Mouse (Mus musculus): ENCODE results near the gene Mrpl1. TPM values are rescaled to one million over a fixed set of nuclear protein-coding genes. Genes with fewer than 3 reads are reported as not detected.

The Mrpl1 gene
- polyA plus RNA-seq, 1 experiment from 2014 or later = 16.3 TPM

- H3K4me1 ChIP-seq (ENCODE audit: control insufficient read depth, insufficient read depth, low read depth, low read length) = no peaks in the 10 kb centered on the region
- H3K36me3 ChIP-seq (ENCODE audit: control insufficient read depth, insufficient read depth, low read length) = peaks cover 5% of the 10 kb centered on the region
- no peak overlapping the region for H3K27ac ChIP-seq (ENCODE audit: low read depth, low read length)
- H3K9ac ChIP-seq (ENCODE audit: low read depth, low read length) = no peak overlapping the region
- H3K9me3 ChIP-seq (ENCODE audit: control insufficient read depth, low read length) = no peaks in the 10 kb centered on the region
- ATAC-seq = no peak
- 88% methylated on average over 5 of the region's 5 CpGs for WGBS
- H3K4me3 ChIP-seq (ENCODE audit: low read length) = no peak overlapping the region
- H3K4me2 ChIP-seq (ENCODE audit: low read length) = no peak overlapping the region
- H3K27me3 ChIP-seq (replicated peaks; ENCODE audit: control insufficient read depth, insufficient read depth, low read length) = no peaks in the 10 kb centered on the region
These were observed 48.9 kb downstream of the Mrpl1 start for GRCm38 (mm10) chr5:96258210-96258609.

GRCm38 (mm10) chr5:96267017-96267702 is 57.9 kb downstream of the Mrpl1 start:
- Histone ChIP-seq H3K27me3 (replicated peaks; ENCODE audit: control insufficient read depth, insufficient read depth, low read length) (no peaks in the 10 kb centered on the region), H3K4me3 (ENCODE audit: low read length) (no peak overlapping the region), H3K9me3 (ENCODE audit: control insufficient read depth, low read length) (no peaks in the 10 kb centered on the region), H3K9ac (ENCODE audit: low read depth, low read length) (no peak overlapping the region), H3K4me2 (ENCODE audit: low read length) (no peak overlapping the region), H3K27ac (ENCODE audit: low read depth, low read length) (no peak overlapping the region), H3K4me1 (ENCODE audit: control insufficient read depth, insufficient read depth, low read depth, low read length) (no peaks in the 10 kb centered on the region), H3K36me3 (ENCODE audit: control insufficient read depth, insufficient read depth, low read length) (peaks cover 5% of the 10 kb centered on the region)
- ATAC-seq = peak; percentile 69; the same call in 1 of the 2 replicates
- WGBS = 58% methylated on average over 3 of the region's 3 CpGs

GRCm38 (mm10) chr5:96271070-96271469 is 61.8 kb downstream of the Mrpl1 start:
- H3K4me1 ChIP-seq (ENCODE audit: control insufficient read depth, insufficient read depth, low read depth, low read length) = no peaks in the 10 kb centered on the region
- H3K9ac ChIP-seq (ENCODE audit: low read depth, low read length) = no peak overlapping the region
- H3K9me3 ChIP-seq (ENCODE audit: control insufficient read depth, low read length) = no peaks in the 10 kb centered on the region
- no peak overlapping the region for H3K27ac ChIP-seq (ENCODE audit: low read depth, low read length)
- no peak overlapping the region for H3K4me2 ChIP-seq (ENCODE audit: low read length)
- WGBS = 92% methylated on average over 6 of the region's 6 CpGs
- no peak for ATAC-seq
- no peak overlapping the region for H3K4me3 ChIP-seq (ENCODE audit: low read length)
- no peaks in the 10 kb centered on the region for H3K36me3 ChIP-seq (ENCODE audit: control insufficient read depth, insufficient read depth, low read length)
- H3K27me3 ChIP-seq (replicated peaks; ENCODE audit: control insufficient read depth, insufficient read depth, low read length) = no peaks in the 10 kb centered on the region

GRCm38 (mm10) chr5:96305786-96306185 is 96.5 kb downstream of the Mrpl1 start:
- no peaks in the 10 kb centered on the region for H3K4me1 ChIP-seq (ENCODE audit: control insufficient read depth, insufficient read depth, low read depth, low read length)
- no peak overlapping the region for H3K4me3 ChIP-seq (ENCODE audit: low read length)
- WGBS = 73% methylated on average over 8 of the region's 8 CpGs
- H3K36me3 ChIP-seq (ENCODE audit: control insufficient read depth, insufficient read depth, low read length) = no peaks in the 10 kb centered on the region
- no peak overlapping the region for H3K9ac ChIP-seq (ENCODE audit: low read depth, low read length)
- no peaks in the 10 kb centered on the region for H3K9me3 ChIP-seq (ENCODE audit: control insufficient read depth, low read length)
- no peak overlapping the region for H3K4me2 ChIP-seq (ENCODE audit: low read length)
- no peak for ATAC-seq
- H3K27ac ChIP-seq (ENCODE audit: low read depth, low read length) = no peak overlapping the region
- H3K27me3 ChIP-seq (replicated peaks; ENCODE audit: control insufficient read depth, insufficient read depth, low read length) = no peaks in the 10 kb centered on the region

GRCm38 (mm10) chr5:96306271-96306670 is 97.0 kb downstream of the Mrpl1 start:
- no peak for ATAC-seq
- Histone ChIP-seq H3K27me3 (replicated peaks; ENCODE audit: control insufficient read depth, insufficient read depth, low read length) (no peaks in the 10 kb centered on the region), H3K4me1 (ENCODE audit: control insufficient read depth, insufficient read depth, low read depth, low read length) (no peaks in the 10 kb centered on the region), H3K9ac (ENCODE audit: low read depth, low read length) (no peak overlapping the region), H3K4me3 (ENCODE audit: low read length) (no peak overlapping the region), H3K9me3 (ENCODE audit: control insufficient read depth, low read length) (no peaks in the 10 kb centered on the region), H3K27ac (ENCODE audit: low read depth, low read length) (no peak overlapping the region), H3K36me3 (ENCODE audit: control insufficient read depth, insufficient read depth, low read length) (no peaks in the 10 kb centered on the region), H3K4me2 (ENCODE audit: low read length) (no peak overlapping the region)
- 80% methylated on average over 1 of the region's 1 CpGs for WGBS

- Histone ChIP-seq H3K4me3 (ENCODE audit: low read length) (no peak overlapping the region), H3K27ac (ENCODE audit: low read depth, low read length) (no peak overlapping the region), H3K9me3 (ENCODE audit: control insufficient read depth, low read length) (no peaks in the 10 kb centered on the region), H3K4me1 (ENCODE audit: control insufficient read depth, insufficient read depth, low read depth, low read length) (no peaks in the 10 kb centered on the region), H3K36me3 (ENCODE audit: control insufficient read depth, insufficient read depth, low read length) (no peaks in the 10 kb centered on the region), H3K4me2 (ENCODE audit: low read length) (no peak overlapping the region), H3K27me3 (replicated peaks; ENCODE audit: control insufficient read depth, insufficient read depth, low read length) (no peaks in the 10 kb centered on the region), H3K9ac (ENCODE audit: low read depth, low read length) (no peak overlapping the region)
- no peak for ATAC-seq
- 79% methylated on average over 5 of the region's 5 CpGs for WGBS
These were observed 97.5 kb downstream of the Mrpl1 start for GRCm38 (mm10) chr5:96306826-96307225.

- H3K9me3 ChIP-seq (ENCODE audit: control insufficient read depth, low read length) = no peaks in the 10 kb centered on the region
- no peaks in the 10 kb centered on the region for H3K36me3 ChIP-seq (ENCODE audit: control insufficient read depth, insufficient read depth, low read length)
- ATAC-seq = no peak
- no peaks in the 10 kb centered on the region for H3K4me1 ChIP-seq (ENCODE audit: control insufficient read depth, insufficient read depth, low read depth, low read length)
- no peak overlapping the region for H3K27ac ChIP-seq (ENCODE audit: low read depth, low read length)
- 81% methylated on average over 13 of the region's 13 CpGs for WGBS
- no peak overlapping the region for H3K4me3 ChIP-seq (ENCODE audit: low read length)
- no peak overlapping the region for H3K4me2 ChIP-seq (ENCODE audit: low read length)
- H3K27me3 ChIP-seq (replicated peaks; ENCODE audit: control insufficient read depth, insufficient read depth, low read length) = no peaks in the 10 kb centered on the region
- no peak overlapping the region for H3K9ac ChIP-seq (ENCODE audit: low read depth, low read length)
These were observed 98.8 kb downstream of the Mrpl1 start for GRCm38 (mm10) chr5:96308086-96308485.

GRCm38 (mm10) chr5:96308645-96309044 is 99.4 kb downstream of the Mrpl1 start:
- Histone ChIP-seq H3K27me3 (replicated peaks; ENCODE audit: control insufficient read depth, insufficient read depth, low read length) (no peaks in the 10 kb centered on the region), H3K36me3 (ENCODE audit: control insufficient read depth, insufficient read depth, low read length) (no peaks in the 10 kb centered on the region), H3K4me1 (ENCODE audit: control insufficient read depth, insufficient read depth, low read depth, low read length) (no peaks in the 10 kb centered on the region), H3K9ac (ENCODE audit: low read depth, low read length) (no peak overlapping the region), H3K27ac (ENCODE audit: low read depth, low read length) (no peak overlapping the region), H3K9me3 (ENCODE audit: control insufficient read depth, low read length) (no peaks in the 10 kb centered on the region), H3K4me2 (ENCODE audit: low read length) (no peak overlapping the region), H3K4me3 (ENCODE audit: low read length) (no peak overlapping the region)
- ATAC-seq = peak; percentile 53; the same call in 1 of the 2 replicates
- WGBS = 39% methylated on average over 5 of the region's 5 CpGs

- H3K27me3 ChIP-seq (replicated peaks; ENCODE audit: control insufficient read depth, insufficient read depth, low read length) = no peaks in the 10 kb centered on the region
- H3K9me3 ChIP-seq (ENCODE audit: control insufficient read depth, low read length) = no peaks in the 10 kb centered on the region
- no peak overlapping the region for H3K4me3 ChIP-seq (ENCODE audit: low read length)
- H3K36me3 ChIP-seq (ENCODE audit: control insufficient read depth, insufficient read depth, low read length) = no peaks in the 10 kb centered on the region
- no peak overlapping the region for H3K27ac ChIP-seq (ENCODE audit: low read depth, low read length)
- ATAC-seq = no peak
- H3K9ac ChIP-seq (ENCODE audit: low read depth, low read length) = no peak overlapping the region
- WGBS = 94% methylated on average over 5 of the region's 5 CpGs
- no peak overlapping the region for H3K4me2 ChIP-seq (ENCODE audit: low read length)
- no peaks in the 10 kb centered on the region for H3K4me1 ChIP-seq (ENCODE audit: control insufficient read depth, insufficient read depth, low read depth, low read length)
These were observed 100.3 kb downstream of the Mrpl1 start for GRCm38 (mm10) chr5:96309566-96309965.
